Mouse (Mus musculus) embryonic stem cell, embryonic (primary cell): ENCODE results near the gene Plac8.

ENCODE experiments used
- CTCF ChIA-PET, 4 experiments: fragments of 300-600 bp in 2 of 4; fragments of 350-600 bp in 2 of 4; sonication (Branson Sonifier 250); formaldehyde crosslinking; loops; one replicate each; lab custom pipeline; 2022; ENCODE audit warnings: inconsistent platforms in 2 of 4; lab: Charles Lee
- POLR2A ChIA-PET, 4 experiments: fragments of 300-600 bp in 2 of 4; fragments of 350-600 bp in 2 of 4; sonication (Branson Sonifier 250); formaldehyde crosslinking; loops; one replicate each; lab custom pipeline; 2022; ENCODE audit warnings: antibody characterized with exemption in 4 of 4, inconsistent platforms in 1 of 4; lab: Charles Lee

The Plac8 gene

GRCm38 (mm10) chr5:100512576-100512975 lies 59.5 kb downstream of the Plac8 start:
- ChIA-PET CTCF (no interaction called here), POLR2A (no interaction called here)

- CTCF ChIA-PET, result no interaction called here
- POLR2A ChIA-PET, result interaction anchor here in 3 of 4 experiments (0.6 to 2.8 kb wide), 8 partner anchors 9 to 97 kb away, joined by 3 to 13 read pairs (median 4); partner anchors contain the start of gene Cops4 (in 3 of the 3)
Observed at GRCm38 (mm10) chr5:100509247-100509646, 62.8 kb downstream of the Plac8 start.
